Mouse (Mus musculus): Measurements from ENCODE around the gene Sipa1l2.

DNA sequence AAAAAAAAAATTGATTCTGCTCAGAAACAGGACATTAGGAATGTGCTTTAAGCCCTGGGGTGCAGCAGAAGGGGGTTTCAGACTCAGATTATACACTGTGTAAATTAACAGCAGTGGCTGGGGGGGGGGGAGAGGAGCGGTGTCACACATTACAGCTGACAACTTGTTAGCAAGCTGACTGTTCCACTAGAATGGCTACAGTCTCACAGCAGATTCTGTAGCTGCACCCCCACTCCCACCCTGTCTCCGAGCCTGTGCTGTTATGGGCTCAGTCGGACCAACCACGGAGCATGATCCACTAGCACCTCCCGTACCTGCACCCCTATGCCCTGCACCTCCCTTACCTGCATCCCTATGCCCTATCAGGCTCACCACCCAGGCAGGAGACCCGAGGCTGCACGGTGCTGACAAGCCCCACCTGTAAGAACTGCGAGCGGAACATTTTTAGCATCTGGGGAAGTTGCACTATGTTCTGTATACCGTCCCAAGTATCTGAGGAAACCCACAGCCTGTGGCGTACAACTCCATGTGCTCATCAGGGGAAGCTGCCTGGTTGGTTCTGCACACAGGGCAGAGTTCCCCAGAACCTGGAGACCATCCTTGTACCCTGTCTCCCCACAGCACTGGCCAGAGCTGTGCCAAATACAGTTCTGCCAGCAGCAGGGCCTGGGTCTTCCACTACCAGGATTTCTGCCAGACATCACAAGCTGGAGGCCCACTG, 26.6 kb downstream of the Sipa1l2 start:
- TF ChIP-seq CTCF (IDR thresholded peaks at IDR 0.05; ENCODE audit: low read depth, low read length), result no peak
- TF ChIP-seq GATA2 (IDR thresholded peaks at IDR 0.05; ENCODE audit: borderline replicate concordance, low read depth, low read length), result no peak
- TF ChIP-seq POLR2AphosphoS5 (IDR thresholded peaks at IDR 0.05; ENCODE audit: insufficient replicate concordance, low read depth, low read length), result no peak
- TF ChIP-seq GATA1 (IDR thresholded peaks at IDR 0.05; ENCODE audit: borderline replicate concordance, low read length), result no peak
- no peak for TF ChIP-seq TAL1 (conservative IDR thresholded peaks at IDR 0.05; ENCODE audit: low read depth, low read length)
